Mouse (Mus musculus) B cell, adult (primary cell): ENCODE data around the gene Acot7. TPM values are rescaled to one million over a fixed set of nuclear protein-coding genes. Genes with fewer than 3 reads are reported as not detected.

Experiments
- total RNA-seq: library from RNA; stranded (reverse); gene quantifications from 4 replicates; pipeline ENCODE4 v1.2.4, GENCODE M21; 2023; ENCODE audit not compliant: inconsistent age

Gene Acot7
- 3.3 to 7.2 TPM (median 5.1 TPM) in 4 replicates for total RNA-seq

GRCm38 (mm10) chr4:152177537-152178343 lies at the start of gene Acot7:
Gene Acot7 (plus strand): TSS chr4:152178134.

GRCm38 (mm10) chr4:152151966-152152544 lies 25.9 kb upstream of the Acot7 start, which contains the start of gene Espn:
Gene Espn (minus strand): TSS chr4:152152371.

GRCm38 (mm10) chr4:152158585-152159284 lies 19.2 kb upstream of the Acot7 start, which contains the start of gene Hes2:
Gene Hes2 (plus strand): TSS chr4:152158867.

GRCm38 (mm10) chr4:152273621-152274236 lies 95.8 kb downstream of the Acot7 start, which contains the start of gene Gpr153:
Gene Gpr153 (plus strand): TSS chr4:152274232.

GRCm38 (mm10) chr4:152291562-152291961 lies 113.6 kb downstream of the Acot7 start, which contains the start of gene Hes3:
Gene Hes3 (minus strand): TSS chr4:152291662.

GRCm38 (mm10) chr4:152296874-152297861 lies 119.2 kb downstream of the Acot7 start, which contains the start of gene Icmt:
Gene Icmt (plus strand): TSS chr4:152297227.

GRCm38 (mm10) chr4:152318517-152319234 lies 140.7 kb downstream of the Acot7 start, which contains the start of gene Rnf207:
Gene Rnf207 (minus strand): TSS chr4:152318993.

Other genes with a start within 250 kb of the Acot7 start
- 63.0 to 74.3 TPM (median 70.1 TPM) in 4 replicates for gene Dnajc11, start 244.4 kb upstream of the Acot7 start, total RNA-seq
- gene Thap3, start 189.1 kb upstream of the Acot7 start, total RNA-seq: 32.4 to 40.3 TPM (median 37.0 TPM) in 4 replicates
- gene Phf13, start 181.9 kb upstream of the Acot7 start, total RNA-seq: 4.3 to 4.9 TPM (median 4.6 TPM) in 4 replicates
- gene Klhl21, start 169.3 kb upstream of the Acot7 start, total RNA-seq: 16.6 to 19.0 TPM (median 17.2 TPM) in 4 replicates
- gene Zbtb48, start 150.5 kb upstream of the Acot7 start, total RNA-seq: 20.9 to 34.7 TPM (median 26.9 TPM) in 4 replicates
- 0.19 to 0.69 TPM (median 0.51 TPM) in 3 of 4 replicates, not detected in the other for gene Tas1r1, start 139.6 kb upstream of the Acot7 start, total RNA-seq
- 39.8 to 45.6 TPM (median 41.7 TPM) in 4 replicates for gene Nol9, start 138.8 kb upstream of the Acot7 start, total RNA-seq
- gene Plekhg5, start 105.6 kb upstream of the Acot7 start, total RNA-seq: 1.5 to 3.0 TPM (median 2.6 TPM) in 4 replicates
- gene Tnfrsf25, start 62.2 kb upstream of the Acot7 start, total RNA-seq: not detected in 4 replicates
- 0.99 to 1.7 TPM (median 1.0 TPM) in 4 replicates for gene Espn, start 25.8 kb upstream of the Acot7 start, total RNA-seq
- not detected in 4 replicates for gene Hes2, start 19.3 kb upstream of the Acot7 start, total RNA-seq
- gene Gpr153, start 96.1 kb downstream of the Acot7 start, total RNA-seq: 0.13 to 0.18 TPM in 2 of 4 replicates, not detected in the others
- gene Hes3, start 113.5 kb downstream of the Acot7 start, total RNA-seq: not detected in 4 replicates
- gene Icmt, start 119.1 kb downstream of the Acot7 start, total RNA-seq: 24.4 to 32.0 TPM (median 29.6 TPM) in 4 replicates
- not detected in 4 replicates for gene Rnf207, start 140.9 kb downstream of the Acot7 start, total RNA-seq
- 839 to 935 TPM (median 860 TPM) in 4 replicates for gene Rpl22, start 147.6 kb downstream of the Acot7 start, total RNA-seq
- 0.06 to 0.13 TPM (median 0.08 TPM) in 4 replicates for gene Chd5, start 160.5 kb downstream of the Acot7 start, total RNA-seq